Mouse (Mus musculus) regulatory T cell (primary cell): Measurements from ENCODE around the gene Aff3.

Source experiments
- in situ Hi-C: fragments of 300-600 bp; cut with MboI, MseI; formaldehyde crosslinking; loops from one replicate; pipeline ENCODE4 v1.15.1; 2025; ENCODE audit warnings: high pct_unique_total_duplicates

Gene Aff3

DNA sequence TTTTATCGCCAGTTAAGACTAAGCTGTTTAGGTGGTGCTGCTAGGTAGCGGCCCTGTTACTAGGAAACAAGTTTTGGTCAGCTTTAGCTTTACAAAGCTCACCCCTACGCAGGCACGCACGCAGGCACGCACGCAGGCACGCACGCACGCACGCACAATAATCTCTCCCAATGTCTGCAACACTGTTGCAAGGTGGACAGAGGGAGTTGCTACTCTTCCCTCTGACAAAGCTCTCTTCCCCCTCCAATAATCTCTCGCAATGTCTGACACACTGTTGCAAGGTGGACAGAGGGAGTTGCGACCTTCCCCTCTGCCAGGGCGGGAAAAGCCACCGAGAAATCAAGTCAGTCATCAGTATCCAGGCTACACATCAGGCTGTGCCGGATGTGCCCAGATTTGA lies 425.2 kb downstream of the Aff3 start:
- in situ Hi-C loops, result no loop called here

DNA sequence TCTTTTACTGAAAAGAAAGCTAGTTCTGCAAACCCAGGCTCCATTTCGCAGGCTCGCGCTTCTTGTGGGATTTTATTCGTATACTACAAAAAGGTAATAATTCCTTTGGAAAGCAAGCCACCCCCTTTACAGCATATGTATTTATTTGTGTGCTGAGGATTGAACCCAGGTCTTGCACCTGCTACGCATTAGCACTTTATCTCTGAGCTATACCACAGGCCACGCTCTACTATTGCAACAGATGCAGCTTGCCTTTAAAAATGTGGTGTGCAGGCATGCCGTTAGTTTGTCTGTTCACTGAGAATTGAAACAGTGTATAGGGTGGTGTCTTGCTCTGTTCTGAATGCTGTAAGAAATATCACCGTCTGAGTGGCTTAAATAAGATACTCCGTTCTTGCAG lies 426.9 kb downstream of the Aff3 start:
- in situ Hi-C loops, result no loop called here

DNA sequence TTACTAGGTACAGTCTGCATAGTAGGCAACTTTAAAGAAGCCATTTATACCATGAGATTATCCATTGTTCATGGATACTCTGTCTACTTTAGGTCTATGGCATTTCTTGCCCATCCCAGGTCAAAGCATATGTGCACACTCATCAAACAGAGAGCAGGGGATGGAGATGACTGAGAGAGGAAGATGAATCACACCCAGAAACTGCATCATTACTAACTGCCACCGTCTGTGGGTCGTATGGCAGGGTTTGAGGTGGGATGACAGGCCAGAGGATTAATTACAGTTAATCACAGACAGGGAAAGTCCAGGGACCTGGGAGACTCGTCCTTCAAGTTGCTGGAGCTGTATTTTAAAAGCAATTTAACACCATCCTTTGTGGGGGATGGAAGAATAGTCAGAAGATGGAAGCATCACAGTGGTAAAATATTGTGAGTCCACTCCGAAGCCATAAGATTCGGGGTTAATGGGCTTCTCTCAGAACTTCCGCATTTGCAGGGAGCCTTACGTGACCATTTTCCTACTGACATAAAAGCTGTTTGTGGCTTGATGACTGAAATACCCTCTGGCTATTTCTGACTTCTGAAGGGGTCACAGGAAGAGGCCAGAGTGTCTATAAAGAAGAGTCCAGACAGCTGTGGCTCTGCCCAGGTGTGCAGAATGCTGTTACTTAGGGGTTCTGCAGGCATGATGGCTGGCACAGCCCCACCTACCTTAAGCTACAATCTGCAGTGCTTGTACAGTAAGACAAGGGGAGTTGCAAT lies 427.5 kb downstream of the Aff3 start:
- in situ Hi-C loops, result no loop called here

DNA sequence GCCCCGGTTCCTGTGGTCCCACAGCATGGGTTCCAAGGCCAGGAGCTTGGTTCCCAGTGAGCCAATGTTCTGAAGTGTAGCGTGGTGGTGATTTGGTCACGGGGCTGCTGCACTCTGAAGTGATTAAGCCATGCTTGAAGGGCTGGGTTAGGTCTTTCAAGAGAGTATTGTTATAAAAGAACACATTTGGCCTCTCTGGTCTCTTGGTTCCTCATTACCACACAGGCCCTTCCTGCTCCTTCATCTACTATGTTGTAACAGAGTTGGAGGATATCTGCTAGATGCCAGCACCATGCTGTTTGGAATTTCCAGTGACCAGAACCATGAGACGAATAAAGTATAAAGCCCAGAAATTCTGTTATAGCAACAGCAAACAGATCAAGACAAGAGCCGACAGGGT lies 431.6 kb downstream of the Aff3 start:
- in situ Hi-C loops, result no loop called here

DNA sequence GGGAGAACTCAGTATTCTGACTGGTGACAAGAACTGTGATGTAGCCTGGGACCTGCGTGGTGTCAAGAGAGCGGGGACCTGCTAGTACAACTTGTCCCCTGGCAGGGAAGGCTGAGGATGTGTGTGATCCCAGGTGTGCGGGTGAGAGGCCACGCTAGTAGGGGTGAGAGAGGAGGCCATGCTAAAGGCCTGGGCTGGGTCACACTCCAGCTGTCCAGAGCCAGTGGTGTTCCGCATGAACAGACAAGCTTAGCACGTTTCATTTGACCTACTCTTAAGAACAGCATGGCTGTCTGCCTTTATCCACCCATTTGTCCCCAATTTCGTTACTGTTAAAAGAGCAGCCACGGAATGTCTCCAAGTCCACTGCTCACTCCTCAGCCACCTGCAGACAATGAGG lies 434.7 kb downstream of the Aff3 start:
- in situ Hi-C loops, result no loop called here

DNA sequence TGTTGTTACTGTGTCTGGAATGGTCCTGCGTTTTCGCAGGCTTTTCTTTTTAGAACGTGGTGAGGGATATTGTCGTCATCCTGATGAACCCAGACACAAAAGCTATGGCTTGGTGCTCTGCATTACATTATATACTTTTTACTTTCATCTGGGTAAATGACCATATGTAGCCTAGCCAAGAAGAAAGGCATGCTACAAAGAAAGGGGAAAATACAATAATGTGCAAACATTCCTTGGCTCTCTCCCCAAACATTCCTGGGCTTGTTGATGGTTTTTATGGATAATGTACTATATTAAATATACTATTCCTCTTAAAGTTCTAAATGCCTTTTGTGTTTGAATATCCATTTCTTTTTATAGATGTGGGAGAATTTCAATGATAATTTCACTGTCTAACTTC lies 435.9 kb downstream of the Aff3 start:
- in situ Hi-C loops, result loop anchor here (10.0 kb wide), 1 partner anchor 664 kb away; no protein-coding TSS in a partner anchor

DNA sequence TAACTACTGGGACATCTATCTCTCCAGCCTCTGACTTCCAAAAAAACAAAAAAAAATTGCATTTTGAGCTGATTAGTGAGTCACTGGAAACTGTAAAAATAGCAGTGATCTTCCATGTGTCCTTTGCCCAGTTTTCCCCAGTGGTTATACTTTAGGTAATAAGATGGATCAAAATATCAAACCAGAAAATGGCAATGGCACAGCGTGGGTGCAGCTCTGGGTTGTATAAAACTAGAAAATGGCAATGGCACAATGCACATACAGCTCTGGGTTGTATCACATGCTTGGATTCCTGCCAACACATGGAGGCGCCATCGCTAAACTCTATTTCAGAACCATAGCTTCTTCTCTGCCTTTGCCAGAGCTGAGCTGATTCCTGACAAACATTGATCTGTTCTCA lies 439.6 kb downstream of the Aff3 start:
- in situ Hi-C loops, result loop anchor here (10.0 kb wide), 1 partner anchor 660 kb away; no protein-coding TSS in a partner anchor

DNA sequence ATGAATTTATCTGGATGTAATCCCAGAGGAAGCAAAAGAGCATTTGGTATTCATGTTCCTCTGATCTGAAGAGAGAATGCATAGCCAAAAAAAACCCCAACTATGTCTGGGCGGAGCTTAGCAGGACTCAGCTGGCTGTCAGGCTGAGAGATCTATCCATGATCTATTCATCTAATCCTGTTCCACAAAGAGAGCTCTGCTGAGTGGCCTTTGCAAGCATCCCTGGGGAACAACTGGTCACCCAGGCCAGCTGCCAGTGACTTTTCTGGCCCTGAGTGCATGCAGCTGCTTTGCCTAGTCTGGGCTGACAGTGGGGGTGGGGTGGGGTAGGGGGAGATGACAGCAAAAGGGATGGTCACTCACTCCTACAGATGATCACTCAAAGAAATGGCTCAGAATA lies 442.6 kb downstream of the Aff3 start:
- in situ Hi-C loops, result loop anchor here (10.0 to 25.0 kb wide), 2 partner anchors 657 to 1215 kb away; no protein-coding TSS in a partner anchor

DNA sequence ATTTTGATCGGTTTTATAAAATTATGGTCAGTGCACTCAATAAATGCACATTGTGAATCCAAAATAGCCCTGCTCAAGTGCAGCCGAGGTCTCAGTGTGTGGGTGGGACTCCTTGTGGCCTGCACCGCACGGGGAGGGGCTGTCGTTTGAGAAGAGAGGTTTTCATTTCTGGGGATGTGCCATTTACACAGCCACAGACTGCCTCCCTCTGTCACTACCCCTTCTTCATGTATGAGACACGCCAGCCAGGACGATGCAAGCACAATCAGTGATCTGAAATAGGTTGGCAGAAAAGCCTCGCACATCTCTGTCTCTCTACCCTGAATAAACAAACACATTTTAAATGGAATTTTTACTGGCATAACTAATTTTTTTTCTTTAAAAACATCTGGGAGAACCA lies 443.3 kb downstream of the Aff3 start:
- in situ Hi-C loops, result loop anchor here (10.0 to 25.0 kb wide), 2 partner anchors 657 to 1216 kb away; no protein-coding TSS in a partner anchor

DNA sequence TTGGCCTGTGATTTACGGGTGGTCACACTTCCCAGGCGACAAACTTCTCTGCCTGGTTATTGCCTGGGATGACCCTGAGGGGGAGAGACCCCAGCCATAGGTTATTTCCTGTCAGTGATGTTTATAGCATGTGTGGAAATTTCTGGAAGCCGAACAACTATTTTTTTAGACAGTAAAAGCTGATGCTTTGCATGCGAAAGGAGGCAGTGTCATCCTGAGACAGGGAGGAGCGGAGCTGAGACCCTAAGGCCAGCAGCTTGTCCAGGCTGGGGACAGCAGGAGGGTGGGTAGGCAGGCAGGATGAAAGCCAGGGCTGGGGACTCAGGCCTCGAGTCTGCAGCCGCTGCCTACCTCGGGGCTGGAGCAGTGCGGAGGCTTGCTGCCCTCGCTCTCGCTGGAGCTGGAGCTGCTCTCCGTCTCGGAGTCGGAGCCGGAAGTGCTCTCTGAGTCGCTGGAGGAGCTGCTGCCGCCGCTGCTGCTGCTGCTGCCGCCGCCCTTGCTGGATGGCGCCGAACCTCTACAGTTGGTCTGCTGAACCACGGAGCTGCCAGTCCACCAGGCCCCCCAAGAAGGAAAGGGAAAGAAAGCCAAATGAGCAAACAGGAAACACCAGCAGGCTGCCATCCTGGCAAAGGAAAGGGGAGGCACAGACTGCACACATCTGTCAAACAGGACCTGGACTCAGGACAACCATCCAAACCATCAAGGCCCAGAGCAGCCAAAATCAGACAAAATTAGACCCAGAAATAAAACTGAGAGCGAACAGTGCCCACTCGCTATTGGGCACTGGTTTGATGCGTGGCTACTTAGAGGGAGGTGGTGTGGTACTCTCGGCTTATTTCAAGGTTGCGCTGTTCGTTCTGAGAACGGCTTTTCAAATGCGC lies 446.6 kb downstream of the Aff3 start:
- in situ Hi-C loops, result loop anchor here (25.0 kb wide), 1 partner anchor 1219 kb away; no protein-coding TSS in a partner anchor

DNA sequence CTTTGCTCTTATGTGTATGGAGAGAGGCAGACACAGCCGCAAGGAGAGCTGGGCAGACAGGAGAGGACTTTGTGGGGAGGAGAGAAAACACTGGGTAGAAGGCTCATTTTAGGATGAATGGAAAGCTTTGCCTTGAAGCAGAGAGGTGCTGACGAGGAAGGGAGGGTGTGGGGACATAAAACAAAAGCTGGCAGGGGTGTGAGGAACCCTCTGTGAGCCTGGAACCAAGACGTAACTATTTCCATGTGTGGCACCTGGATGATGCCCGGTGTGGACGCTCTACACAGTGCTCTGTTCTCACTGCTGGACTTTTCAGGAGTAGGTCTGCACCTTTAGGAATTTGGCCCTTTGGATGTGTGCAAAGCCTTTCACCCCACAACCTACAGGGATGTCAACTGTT lies 447.7 kb downstream of the Aff3 start:
- in situ Hi-C loops, result loop anchor here (25.0 kb wide), 1 partner anchor 1220 kb away; no protein-coding TSS in a partner anchor

DNA sequence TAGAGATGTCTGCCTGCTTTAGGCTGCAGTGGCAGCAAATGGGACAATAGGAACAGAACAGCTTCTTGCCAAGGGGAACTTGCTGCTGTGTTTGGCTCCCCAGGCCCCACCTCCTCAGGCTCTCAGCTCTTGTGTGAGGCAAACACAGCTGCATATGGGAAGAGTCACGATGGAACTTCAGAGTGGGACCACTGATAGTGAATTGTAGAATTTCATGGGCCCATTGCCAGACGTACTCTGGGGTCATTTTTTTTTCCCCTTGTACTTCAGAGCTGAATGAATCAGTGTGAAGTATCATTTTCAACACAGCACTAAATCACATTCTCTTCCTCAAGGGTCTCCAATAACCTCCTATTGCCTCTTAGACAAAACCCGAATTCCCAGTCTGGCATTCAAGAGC lies 451.4 kb downstream of the Aff3 start:
- in situ Hi-C loops, result loop anchor here (25.0 kb wide), 1 partner anchor 1224 kb away; no protein-coding TSS in a partner anchor

DNA sequence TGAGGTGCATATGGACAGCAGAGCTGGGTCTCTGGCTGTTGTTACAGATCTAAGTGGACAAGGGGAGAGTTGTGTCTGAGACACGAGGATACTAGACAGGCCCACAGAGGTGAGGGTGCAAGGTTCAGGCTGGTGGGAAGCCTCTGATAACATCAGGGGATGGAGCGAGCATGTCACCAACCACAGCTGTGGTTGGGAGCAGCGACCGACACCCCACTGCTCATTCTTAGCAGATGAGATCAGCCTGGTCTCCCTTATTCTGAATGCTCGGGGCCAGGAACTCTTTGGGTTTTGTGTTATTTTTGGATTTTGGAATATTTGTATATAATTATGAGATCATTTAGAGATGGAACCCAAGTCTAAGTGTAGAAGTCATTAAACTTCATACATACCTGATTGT lies 452.4 kb downstream of the Aff3 start:
- in situ Hi-C loops, result loop anchor here (25.0 kb wide), 1 partner anchor 1225 kb away; no protein-coding TSS in a partner anchor

DNA sequence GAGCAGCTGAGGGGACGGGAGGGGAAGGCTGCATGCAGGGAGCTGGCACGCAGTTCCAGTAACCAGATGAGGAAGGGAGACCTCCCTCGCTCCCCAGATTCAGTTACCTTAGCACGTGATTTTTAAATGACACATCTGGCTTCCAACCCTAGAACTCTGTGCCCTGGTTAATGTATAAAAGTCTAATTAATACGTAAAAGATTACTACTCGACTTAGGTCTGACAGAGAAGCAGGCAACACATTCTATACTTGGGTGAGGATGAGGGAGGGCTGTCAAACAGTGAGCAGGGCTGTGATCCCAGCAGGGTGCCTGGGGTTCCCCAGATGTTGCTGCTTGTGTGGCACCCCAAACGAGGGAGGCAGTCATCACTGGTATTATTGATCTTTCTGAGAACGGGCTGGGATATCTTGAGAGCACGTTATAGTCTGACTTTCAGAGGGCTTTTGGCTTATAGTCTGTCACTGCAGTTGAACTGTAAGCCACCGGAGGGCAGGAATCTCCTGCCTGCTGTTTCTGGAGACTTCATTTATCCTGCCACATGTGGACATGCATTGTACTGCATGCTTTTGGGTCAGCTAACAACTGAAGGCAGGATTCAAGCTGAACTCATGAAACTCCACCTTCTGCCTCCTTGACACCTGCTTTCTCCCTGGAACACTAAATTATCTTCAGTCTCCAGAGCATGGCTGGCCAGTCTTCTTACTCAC lies 462.1 kb downstream of the Aff3 start:
- in situ Hi-C loops, result loop anchor here (25.0 kb wide), 1 partner anchor 1235 kb away; no protein-coding TSS in a partner anchor

DNA sequence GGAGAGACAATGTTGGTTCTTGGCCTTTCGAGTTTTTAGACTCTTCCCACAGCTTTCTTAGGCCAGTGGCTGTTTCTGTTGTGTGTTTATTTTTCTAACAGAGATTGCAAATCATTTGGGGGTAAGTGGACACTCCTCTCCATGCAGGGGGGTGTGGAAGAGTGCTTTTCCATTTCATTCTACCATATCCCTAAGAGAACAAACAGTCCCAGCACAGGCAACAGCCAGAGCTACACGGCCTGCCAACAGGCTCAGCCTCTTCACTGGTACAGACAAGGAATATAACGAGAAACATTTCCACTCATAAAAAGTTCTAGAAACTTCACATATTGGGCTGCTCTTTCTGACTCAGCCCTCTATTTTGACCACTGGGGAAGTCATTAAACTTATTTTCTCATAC lies 463.0 kb downstream of the Aff3 start:
- in situ Hi-C loops, result loop anchor here (25.0 kb wide), 1 partner anchor 1236 kb away; no protein-coding TSS in a partner anchor

DNA sequence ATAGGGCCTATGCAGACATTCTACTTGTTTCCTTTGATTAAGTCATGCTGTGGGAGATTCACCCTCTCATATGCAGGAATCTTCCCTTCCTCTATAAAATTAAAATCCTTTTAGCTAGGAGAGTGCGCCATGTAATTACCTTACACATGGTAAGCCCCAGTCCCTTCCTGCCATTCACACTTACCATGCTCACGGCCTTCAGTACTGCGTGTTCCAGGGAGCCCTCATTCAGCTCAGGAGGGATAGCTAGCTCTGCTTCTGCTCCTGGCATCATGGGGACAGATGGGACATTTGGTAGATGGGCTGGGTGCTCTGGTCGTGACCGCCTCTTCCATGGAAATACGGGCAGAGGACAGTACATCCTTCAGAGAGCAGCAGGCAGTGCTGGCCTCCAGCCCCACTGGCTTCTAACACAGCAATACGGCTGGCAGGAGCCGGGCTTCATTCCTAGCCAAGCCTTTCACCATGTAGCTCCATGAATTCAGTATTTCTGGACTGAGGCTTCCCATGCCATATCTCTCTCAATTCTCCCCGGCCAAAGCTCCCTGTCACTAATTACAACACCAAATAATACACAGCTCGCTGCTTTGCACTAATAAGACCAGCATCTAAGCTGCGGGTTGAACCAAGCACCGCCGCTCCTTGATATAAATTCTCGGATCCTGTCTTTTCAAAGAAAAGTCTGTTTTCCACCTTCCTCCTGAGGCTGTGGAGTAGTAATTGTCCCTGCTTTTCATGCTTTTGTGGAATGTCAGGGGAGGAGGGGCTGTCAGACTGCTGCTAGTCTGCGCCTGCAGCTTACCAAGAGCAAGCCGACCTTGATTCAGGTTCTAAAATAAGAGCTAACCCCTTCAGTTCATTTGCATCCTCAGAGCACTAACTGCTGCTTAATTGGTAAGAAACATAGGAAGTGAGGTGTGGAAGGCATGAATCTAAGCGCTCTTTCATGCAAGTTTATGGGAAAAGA lies 464.8 kb downstream of the Aff3 start:
- in situ Hi-C loops, result loop anchor here (25.0 kb wide), 1 partner anchor 1237 kb away; no protein-coding TSS in a partner anchor

DNA sequence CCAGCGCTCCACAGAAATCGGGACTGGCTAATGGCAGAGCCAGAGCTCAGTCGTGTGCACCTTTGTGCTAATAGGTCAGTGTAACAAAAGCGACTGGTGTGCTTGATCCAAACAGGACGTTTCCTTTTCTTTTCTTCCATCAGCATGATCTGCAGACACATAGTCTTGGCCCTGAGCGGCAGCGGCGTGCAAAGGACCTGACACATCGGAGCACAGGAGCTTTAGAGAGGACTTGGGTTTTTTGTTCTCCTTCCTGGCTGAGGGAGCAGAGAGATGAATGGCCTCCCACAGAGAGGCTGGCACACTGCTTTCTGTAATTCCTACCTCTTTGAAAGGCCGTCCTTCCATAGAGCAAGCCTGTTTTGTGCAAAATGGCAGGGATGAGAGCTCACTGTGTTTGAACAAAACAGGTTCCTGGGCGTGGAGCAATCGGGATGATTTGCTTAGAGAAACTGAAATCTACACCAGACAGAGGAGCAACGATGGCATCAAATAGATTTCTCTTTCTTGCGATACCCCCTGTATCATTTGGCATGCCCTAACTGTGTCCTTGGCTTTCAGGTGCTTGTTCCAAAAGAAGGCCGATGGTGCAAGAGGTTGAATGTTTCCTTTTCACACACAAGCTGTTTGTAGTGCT lies 466.2 kb downstream of the Aff3 start:
- in situ Hi-C loops, result no loop called here

DNA sequence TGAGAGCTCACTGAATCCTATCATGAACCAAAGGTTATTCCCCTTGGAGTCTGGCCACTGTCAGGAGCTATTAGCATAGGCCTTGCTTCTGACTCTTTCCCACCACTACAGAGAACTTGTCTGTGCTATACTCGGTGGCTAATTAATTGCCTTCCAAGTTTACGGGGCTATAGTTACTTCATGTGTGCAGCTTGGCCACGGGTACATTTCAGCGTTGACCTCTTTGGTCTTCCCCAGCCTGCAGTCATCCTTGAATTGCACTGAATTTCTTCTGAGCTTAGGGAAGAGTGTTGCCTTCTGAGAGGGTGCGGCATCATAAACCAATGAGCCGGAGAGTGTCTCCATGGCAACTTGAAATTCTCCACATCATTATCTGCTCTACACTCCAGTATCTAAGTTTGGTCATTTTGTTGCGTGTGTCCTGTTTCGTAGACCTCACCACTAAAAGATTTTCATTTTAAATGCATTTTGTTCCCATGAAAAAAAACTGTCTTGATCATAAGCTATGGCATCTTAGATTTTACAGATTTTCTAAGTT lies 467.5 kb downstream of the Aff3 start:
- in situ Hi-C loops, result no loop called here

DNA sequence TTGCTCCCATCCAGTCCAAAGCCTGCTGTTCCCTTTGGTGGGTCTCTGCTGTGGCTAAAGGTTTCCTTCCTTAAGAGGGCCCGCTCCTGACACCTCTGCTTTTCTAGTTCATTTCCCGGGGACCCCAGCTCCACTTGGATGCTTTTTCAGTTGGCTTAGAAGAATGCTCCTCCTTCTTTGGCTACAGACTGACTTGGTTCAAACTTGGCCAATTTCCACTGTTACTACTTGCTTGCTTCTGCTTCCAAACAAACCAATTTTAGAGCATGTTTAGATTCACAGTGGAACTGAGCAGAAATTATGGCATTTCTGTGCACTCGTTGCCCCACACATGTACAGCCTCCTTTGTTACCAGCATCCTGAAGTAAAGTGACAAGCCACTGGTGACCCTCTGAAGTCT lies 469.0 kb downstream of the Aff3 start:
- in situ Hi-C loops, result no loop called here

DNA sequence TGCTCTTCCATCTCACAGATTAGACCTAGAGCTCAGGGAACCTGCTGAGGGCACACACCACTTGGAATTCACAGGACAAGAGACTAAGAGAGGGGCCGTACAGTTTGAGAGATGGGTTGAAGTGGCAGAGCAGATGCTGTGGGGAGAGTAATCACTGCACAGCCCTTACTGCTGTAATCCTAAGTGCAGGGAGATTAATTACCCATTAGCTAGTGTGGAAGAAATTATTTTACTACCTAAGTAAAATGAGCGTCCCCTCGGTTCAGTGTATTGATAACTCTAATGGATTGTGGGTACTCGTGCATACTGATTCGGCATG lies 478.6 kb downstream of the Aff3 start:
- in situ Hi-C loops, result loop anchor here (5.0 kb wide), 1 partner anchor 601 kb away; no protein-coding TSS in a partner anchor
